26 mouse cellular contexts compared by ENCODE assay signal in the genomic region with DNA sequence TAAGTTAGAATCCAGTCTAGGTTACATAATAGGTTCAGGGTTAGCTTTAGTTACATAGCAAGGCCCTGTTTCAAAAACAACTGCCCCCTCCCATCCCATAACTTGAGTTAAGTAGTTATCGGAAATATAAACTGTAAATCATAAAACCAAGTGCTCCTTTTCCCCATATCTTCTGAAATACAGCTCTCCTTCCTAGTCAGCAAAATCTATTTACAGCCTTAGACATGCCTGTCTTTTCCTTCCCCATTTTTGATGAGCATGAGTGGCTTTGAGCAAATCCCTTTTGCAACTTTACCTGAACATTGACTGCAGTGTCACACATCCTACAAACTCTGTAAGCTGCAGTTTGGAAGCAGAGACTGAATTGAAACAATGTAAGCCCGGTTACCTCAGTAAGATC.
DNase-seq lines count a peak whose midpoint lies in the region; ATAC-seq and TF ChIP-seq lines count a peak whose summit lies in the region.
"Had no signal": no experiment of that assay in that cellular context is flagged by ENCODE, and none has a peak within 500 bp of the region (broad histone marks: within the 10 kb centered on the region; RNA-seq: fewer than 3 reads in every experiment).

No protein-coding gene starts in this region.

- peak overlapping the region; percentile 67 for H3K27ac ChIP-seq in bone marrow macrophage, adult 2 months (ENCODE audit: insufficient read depth, low read depth, low read length)
- no peak overlapping the region for H3K27ac ChIP-seq in midbrain, embryonic 11.5 days (ENCODE audit: low read depth, low read length)
- no peak overlapping the region for H3K27ac ChIP-seq in limb, embryonic 10.5 days
- H3K27ac ChIP-seq: embryonic facial prominence, embryonic 10.5 days; embryonic facial prominence, embryonic 13.5 days; forebrain, embryonic 12.5 days; forebrain, embryonic 15.5 days; hindbrain, embryonic 10.5 days; hindbrain, embryonic 13.5 days; intestine, embryonic 15.5 days had no signal

- H3K9ac ChIP-seq in midbrain, embryonic 11.5 days (ENCODE audit: low read length) = no peak overlapping the region
- H3K9ac ChIP-seq: embryonic facial prominence, embryonic 13.5 days; forebrain, embryonic 12.5 days; forebrain, embryonic 15.5 days; hindbrain, embryonic 13.5 days; intestine, embryonic 15.5 days had no signal

- H3K4me3 ChIP-seq in bone marrow macrophage, adult 2 months (ENCODE audit: insufficient read depth, low read length) = no peak overlapping the region
- peak overlapping the region; percentile 10 for H3K4me3 ChIP-seq in megakaryocyte, embryonic 14.5 days (replicated peaks)
- no peak overlapping the region for H3K4me3 ChIP-seq in midbrain, embryonic 11.5 days (ENCODE audit: low read depth, low read length)
- H3K4me3 ChIP-seq in limb, embryonic 10.5 days = no peak overlapping the region
- H3K4me3 ChIP-seq: embryonic facial prominence, embryonic 10.5 days; embryonic facial prominence, embryonic 13.5 days; erythroblast, embryonic 14.5 days; forebrain, embryonic 12.5 days; forebrain, embryonic 15.5 days; hindbrain, embryonic 10.5 days; hindbrain, embryonic 13.5 days; intestine, embryonic 15.5 days had no signal

- H3K4me1 ChIP-seq in bone marrow macrophage, adult 2 months (ENCODE audit: control insufficient read depth, insufficient read depth, low read length) = peaks cover 25% of the 10 kb centered on the region
- peaks cover 39% of the 10 kb centered on the region for H3K4me1 ChIP-seq in megakaryocyte, embryonic 14.5 days
- no peaks in the 10 kb centered on the region for H3K4me1 ChIP-seq in midbrain, embryonic 11.5 days (ENCODE audit: control insufficient read depth, insufficient read depth, low read length)
- no peaks in the 10 kb centered on the region for H3K4me1 ChIP-seq in limb, embryonic 10.5 days
- H3K4me1 ChIP-seq: embryonic facial prominence, embryonic 10.5 days; embryonic facial prominence, embryonic 13.5 days; forebrain, embryonic 12.5 days; forebrain, embryonic 15.5 days; hindbrain, embryonic 10.5 days; hindbrain, embryonic 13.5 days; intestine, embryonic 15.5 days had no signal

- H3K27me3 ChIP-seq in megakaryocyte, embryonic 14.5 days (replicated peaks) = no peaks in the 10 kb centered on the region
- no peaks in the 10 kb centered on the region for H3K27me3 ChIP-seq in midbrain, embryonic 11.5 days (ENCODE audit: control insufficient read depth, insufficient read depth, low read length)
- H3K27me3 ChIP-seq in limb, embryonic 10.5 days (ENCODE audit: low read depth, poor library complexity, severe bottlenecking) = no peaks in the 10 kb centered on the region
- H3K27me3 ChIP-seq: embryonic facial prominence, embryonic 13.5 days; forebrain, embryonic 12.5 days; forebrain, embryonic 15.5 days; hindbrain, embryonic 13.5 days; intestine, embryonic 15.5 days had no signal

- DNase-seq in midbrain, embryonic 11.5 days (ENCODE audit: low spot score, missing footprints) = no peak
- DNase-seq in c-Kit-positive CD71-positive TER-119-positive erythroid progenitor cells, embryonic 14.5 days (ENCODE audit: low spot score) = no peak
- DNase-seq in limb, embryonic 10.5 days (ENCODE audit: low spot score) = no peak
- DNase-seq: adrenal gland, adult 2 months; adrenal gland, postnatal 14 days; cerebellum, adult 18-20 months; cerebellum, adult 9-10 months; cerebellum, postnatal 25 days; embryo, embryonic 11 days; gastrocnemius, postnatal 10 days; gastrocnemius, postnatal 36 days; heart, adult 11 months had no signal

- H3K4me2 ChIP-seq in midbrain, embryonic 11.5 days = no peak overlapping the region
- H3K4me2 ChIP-seq: embryonic facial prominence, embryonic 13.5 days; forebrain, embryonic 12.5 days; forebrain, embryonic 15.5 days; heart, embryonic 11.5 days; hindbrain, embryonic 13.5 days; intestine, embryonic 15.5 days had no signal

- no peaks in the 10 kb centered on the region for H3K36me3 ChIP-seq in megakaryocyte, embryonic 14.5 days (replicated peaks; ENCODE audit: low read length)
- H3K36me3 ChIP-seq in midbrain, embryonic 11.5 days (ENCODE audit: control insufficient read depth, insufficient read depth, low read length) = no peaks in the 10 kb centered on the region
- no peaks in the 10 kb centered on the region for H3K36me3 ChIP-seq in limb, embryonic 10.5 days
- H3K36me3 ChIP-seq: embryonic facial prominence, embryonic 10.5 days; embryonic facial prominence, embryonic 13.5 days; forebrain, embryonic 12.5 days; forebrain, embryonic 15.5 days; hindbrain, embryonic 10.5 days; hindbrain, embryonic 13.5 days; intestine, embryonic 15.5 days had no signal

- peak; percentile 71 to 81 for ATAC-seq in hematopoietic stem cell, adult 5-6 weeks (replicated peaks in 1 of 2; ENCODE audit: insufficient read depth in 1 of 2, low FRiP score in 2 of 2, low TSS enrichment in 1 of 2, low read depth in 1 of 2, poor library complexity in 2 of 2, severe bottlenecking in 2 of 2)
- no peak for ATAC-seq in midbrain, embryonic 11.5 days (ENCODE audit: low FRiP score)
- ATAC-seq: CD4-positive, CD25-positive, alpha-beta regulatory T cell, adult 4 months; forebrain, embryonic 15.5 days; hindbrain, embryonic 16.5 days; intestine, embryonic 15.5 days had no signal

- WGBS in midbrain, embryonic 11.5 days = 88% methylated on average over 2 of the region's 2 CpGs
- 93% methylated on average over 2 of the region's 2 CpGs for WGBS in limb, embryonic 10.5 days

- TF ChIP-seq POLR2A in bone marrow macrophage, adult 2 months (IDR thresholded peaks at IDR 0.05; ENCODE audit: borderline replicate concordance, low read depth, low read length) = no peak

- TF ChIP-seq CTCF in bone marrow macrophage, adult 2 months (IDR thresholded peaks at IDR 0.05; ENCODE audit: low read depth, low read length) = no peak

- H3K9me3 ChIP-seq in megakaryocyte, embryonic 14.5 days = no peaks in the 10 kb centered on the region
- H3K9me3 ChIP-seq in midbrain, embryonic 11.5 days (ENCODE audit: control insufficient read depth, low read length) = no peaks in the 10 kb centered on the region
- no peaks in the 10 kb centered on the region for H3K9me3 ChIP-seq in limb, embryonic 10.5 days (replicated peaks)
- H3K9me3 ChIP-seq: embryonic facial prominence, embryonic 10.5 days; embryonic facial prominence, embryonic 13.5 days; forebrain, embryonic 12.5 days; forebrain, embryonic 15.5 days; hindbrain, embryonic 10.5 days; hindbrain, embryonic 13.5 days; intestine, embryonic 15.5 days had no signal
